Mouse (Mus musculus): ENCODE results near the gene Mob1a. TPM values are rescaled to one million over a fixed set of nuclear protein-coding genes. Genes with fewer than 3 reads are reported as not detected.

The Mob1a gene
- polyA plus RNA-seq, 1 experiment: 22.8 TPM

DNA sequence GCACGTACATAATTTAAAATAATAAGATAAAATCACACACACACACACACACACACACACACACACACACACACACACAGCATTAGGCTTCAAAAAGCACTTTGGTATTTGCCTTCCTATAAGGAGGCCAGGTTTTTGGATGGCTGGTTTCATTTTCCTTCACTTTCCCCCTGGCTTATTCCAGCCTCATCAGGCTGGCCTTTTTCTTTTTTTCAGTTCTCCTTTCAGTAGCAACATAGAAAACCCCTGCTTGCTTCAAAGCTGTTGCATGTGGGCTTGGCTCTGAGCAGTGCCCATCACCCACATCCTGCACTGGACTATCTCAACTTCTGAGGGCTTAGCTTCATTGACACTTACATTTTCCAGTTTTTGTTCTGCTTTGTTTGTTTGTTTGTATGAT lies 3.9 kb upstream of the Mob1a start:
- Histone ChIP-seq H3K4me3 (no peak overlapping the region), H3K79me2 (ENCODE audit: control insufficient read depth, insufficient read depth) (peaks cover 7% of the 10 kb centered on the region), H3K27me3 (ENCODE audit: control insufficient read depth, insufficient read depth, insufficient read length) (no peaks in the 10 kb centered on the region), H3K4me2 (ENCODE audit: low read depth) (no peak overlapping the region), H3K36me3 (ENCODE audit: control insufficient read depth, insufficient read depth) (no peaks in the 10 kb centered on the region), H3ac (ENCODE audit: control insufficient read depth, insufficient read length) (no peak overlapping the region)
- TF ChIP-seq POLR2A (IDR thresholded peaks at IDR 0.05; ENCODE audit: insufficient read length, low read depth) (no peak), TCF3 (IDR thresholded peaks at IDR 0.05; ENCODE audit: insufficient read length, low read depth) (no peak), E2F4 (IDR thresholded peaks at IDR 0.05; ENCODE audit: insufficient read depth) (no peak)

DNA sequence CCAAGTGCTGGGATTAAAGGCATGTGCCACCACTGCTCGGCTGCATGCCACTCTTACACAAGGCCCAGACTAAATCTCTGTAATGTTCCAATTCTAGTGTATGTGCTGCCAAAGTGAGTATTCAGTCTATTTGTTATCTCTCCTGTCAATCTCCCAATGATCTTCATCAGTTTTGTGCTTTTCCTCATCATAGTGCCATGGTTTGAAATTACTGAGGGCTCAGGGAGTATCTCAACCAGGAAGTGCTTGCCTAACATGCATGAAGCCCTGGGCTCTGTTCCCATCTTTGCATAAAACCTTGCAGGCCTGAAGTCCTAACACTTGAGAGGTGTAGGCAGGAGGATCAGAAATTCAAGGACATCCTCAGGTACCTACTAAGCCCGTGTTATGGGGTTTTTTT lies 3.0 kb upstream of the Mob1a start:
- Histone ChIP-seq H3K36me3 (ENCODE audit: control insufficient read depth, insufficient read depth) (no peaks in the 10 kb centered on the region), H3K27me3 (ENCODE audit: control insufficient read depth, insufficient read depth, insufficient read length) (no peaks in the 10 kb centered on the region), H3K4me3 (no peak overlapping the region), H3ac (ENCODE audit: control insufficient read depth, insufficient read length) (no peak overlapping the region), H3K79me2 (ENCODE audit: control insufficient read depth, insufficient read depth) (peaks cover 16% of the 10 kb centered on the region), H3K4me2 (ENCODE audit: low read depth) (no peak overlapping the region)
- TF ChIP-seq SRF (IDR thresholded peaks at IDR 0.05; ENCODE audit: control insufficient read depth, insufficient read length, low read depth): no peak
- TF ChIP-seq MYOD1 (IDR thresholded peaks at IDR 0.05; ENCODE audit: control insufficient read depth in 1 of 3, insufficient read length in 2 of 3, low read depth in 2 of 3): no peak
- TF ChIP-seq CEBPB (IDR thresholded peaks at IDR 0.05; ENCODE audit: insufficient read depth, poor library complexity, severe bottlenecking): no peak
- no peak for TF ChIP-seq MYOG (IDR thresholded peaks at IDR 0.05; ENCODE audit: control insufficient read depth in 1 of 3, insufficient read depth in 1 of 3, insufficient read length in 2 of 3, low read depth in 2 of 3)
- no peak for TF ChIP-seq MAX (IDR thresholded peaks at IDR 0.05; ENCODE audit: low read depth)
- TF ChIP-seq REST (IDR thresholded peaks at IDR 0.05; ENCODE audit: insufficient read depth, insufficient read length): no peak
- TF ChIP-seq TCF12 (IDR thresholded peaks at IDR 0.05; ENCODE audit: insufficient read depth, poor library complexity, severe bottlenecking): no peak
- TF ChIP-seq POLR2AphosphoS2 (IDR thresholded peaks at IDR 0.05; ENCODE audit: insufficient read length, low read depth): no peak

DNA sequence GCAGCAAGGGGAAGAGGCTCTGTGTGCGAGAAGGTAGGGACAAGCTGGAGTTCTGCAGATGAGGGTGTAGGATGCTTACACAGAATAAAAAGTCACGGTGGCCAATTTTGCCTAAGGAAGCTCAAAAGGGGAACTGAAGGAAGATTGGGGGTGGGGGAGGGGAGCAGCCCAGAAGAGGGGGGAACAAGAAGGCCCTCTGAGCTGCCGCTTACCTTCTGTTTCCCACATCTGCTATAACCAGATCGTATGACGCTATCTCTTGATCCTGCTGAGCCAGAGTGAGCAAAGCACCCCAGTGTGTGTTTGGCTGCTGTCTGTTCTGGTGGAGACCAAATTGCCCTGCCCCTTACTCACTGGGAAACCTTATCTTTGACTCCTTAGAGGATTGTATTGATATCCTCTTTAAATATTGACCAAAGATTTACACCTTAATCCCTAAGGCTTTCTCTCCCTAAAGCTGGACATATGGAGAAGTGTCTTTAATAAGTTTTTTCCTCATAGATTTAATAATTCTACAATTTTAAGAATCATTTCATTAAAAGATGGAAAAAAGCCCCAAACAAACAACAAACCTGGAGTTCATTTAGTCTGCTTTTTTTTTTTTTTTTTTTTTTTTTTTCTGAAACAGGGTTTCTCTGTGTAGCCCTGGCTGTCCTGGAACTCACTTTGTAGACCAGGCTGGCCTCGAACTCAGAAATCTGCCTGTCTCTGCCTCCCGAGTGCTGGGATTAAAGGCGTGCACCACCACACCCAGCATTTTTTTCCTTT lies 2.0 kb upstream of the Mob1a start:
- TF ChIP-seq REST (IDR thresholded peaks at IDR 0.05; ENCODE audit: insufficient read depth, insufficient read length): no peak
- TF ChIP-seq TCF3 (IDR thresholded peaks at IDR 0.05; ENCODE audit: insufficient read length, low read depth): no peak
- TF ChIP-seq E2F4 (IDR thresholded peaks at IDR 0.05; ENCODE audit: insufficient read depth): no peak
- TF ChIP-seq CEBPB (IDR thresholded peaks at IDR 0.05; ENCODE audit: insufficient read depth, poor library complexity, severe bottlenecking): no peak
- no peak for TF ChIP-seq MYOG (IDR thresholded peaks at IDR 0.05; ENCODE audit: control insufficient read depth in 1 of 3, insufficient read depth in 1 of 3, insufficient read length in 2 of 3, low read depth in 2 of 3)
- TF ChIP-seq TCF12 (IDR thresholded peaks at IDR 0.05; ENCODE audit: insufficient read depth, poor library complexity, severe bottlenecking): no peak
- no peak for TF ChIP-seq MAX (IDR thresholded peaks at IDR 0.05; ENCODE audit: low read depth)
- Histone ChIP-seq H3K79me2 (ENCODE audit: control insufficient read depth, insufficient read depth) (peaks cover 26% of the 10 kb centered on the region), H3K36me3 (ENCODE audit: control insufficient read depth, insufficient read depth) (peaks cover 2% of the 10 kb centered on the region), H3K4me3 (no peak overlapping the region), H3K27me3 (ENCODE audit: control insufficient read depth, insufficient read depth, insufficient read length) (no peaks in the 10 kb centered on the region), H3K4me2 (ENCODE audit: low read depth) (no peak overlapping the region), H3ac (ENCODE audit: control insufficient read depth, insufficient read length) (no peak overlapping the region)

DNA sequence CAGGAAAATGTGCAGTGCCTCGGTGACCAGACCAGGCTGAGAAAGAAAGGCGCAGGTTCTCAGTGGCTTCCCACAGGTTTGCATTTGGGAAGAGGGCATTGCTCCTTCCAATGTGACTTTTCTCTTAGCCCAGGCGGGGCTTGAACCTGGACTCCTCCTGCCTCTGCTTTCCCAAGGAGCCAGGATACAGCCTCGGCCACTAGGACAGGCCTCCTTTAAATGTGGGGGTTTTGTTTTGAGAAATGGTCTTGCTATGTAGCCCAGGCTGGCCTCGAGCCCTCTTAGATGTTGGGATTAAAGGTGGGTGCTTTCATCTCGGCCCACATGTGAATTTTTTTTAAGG lies 549 bp downstream of the Mob1a start:
- TF ChIP-seq TCF3 (IDR thresholded peaks at IDR 0.05; ENCODE audit: insufficient read length, low read depth): no peak
- TF ChIP-seq MAX (IDR thresholded peaks at IDR 0.05; ENCODE audit: low read depth): no peak
- no peak for TF ChIP-seq POLR2A (IDR thresholded peaks at IDR 0.05; ENCODE audit: insufficient read length, low read depth)
- TF ChIP-seq POLR2AphosphoS2 (IDR thresholded peaks at IDR 0.05; ENCODE audit: insufficient read length, low read depth): no peak
- H3K79me2 ChIP-seq (ENCODE audit: control insufficient read depth, insufficient read depth): peaks cover 43% of the 10 kb centered on the region
- no peaks in the 10 kb centered on the region for H3K27me3 ChIP-seq (ENCODE audit: control insufficient read depth, insufficient read depth, insufficient read length)
- peaks cover 12% of the 10 kb centered on the region for H3K36me3 ChIP-seq (ENCODE audit: control insufficient read depth, insufficient read depth)
- peak overlapping the region; percentile 86 for H3K4me2 ChIP-seq (ENCODE audit: low read depth)
- H3K4me3 ChIP-seq: peak overlapping the region; percentile 82
- peak overlapping the region; percentile 71 for H3ac ChIP-seq (ENCODE audit: control insufficient read depth, insufficient read length)

DNA sequence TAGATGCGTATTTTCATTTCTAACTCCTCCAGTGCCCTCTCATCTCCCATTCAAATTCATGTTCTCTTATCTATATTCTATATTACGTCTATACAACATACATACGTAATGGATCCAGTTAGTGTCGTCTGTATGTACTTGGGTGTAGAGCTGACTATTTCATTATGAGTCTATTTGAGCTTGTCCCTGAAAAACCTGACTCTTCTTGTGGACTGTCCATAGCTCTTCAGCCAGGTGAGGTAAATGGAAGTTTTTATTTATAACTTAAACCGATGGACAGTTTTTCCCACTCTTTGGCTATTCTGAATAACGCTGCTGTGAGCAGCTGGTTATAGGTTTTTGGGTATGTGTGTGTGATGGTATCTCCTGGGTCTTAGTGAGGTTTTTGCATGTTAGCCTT lies 945 bp downstream of the Mob1a start:
- Histone ChIP-seq H3K36me3 (ENCODE audit: control insufficient read depth, insufficient read depth) (peaks cover 15% of the 10 kb centered on the region), H3K79me2 (ENCODE audit: control insufficient read depth, insufficient read depth) (peaks cover 43% of the 10 kb centered on the region), H3K4me2 (ENCODE audit: low read depth) (peak overlapping the region; percentile 86), H3K27me3 (ENCODE audit: control insufficient read depth, insufficient read depth, insufficient read length) (no peaks in the 10 kb centered on the region), H3K4me3 (peak overlapping the region; percentile 82), H3ac (ENCODE audit: control insufficient read depth, insufficient read length) (peak overlapping the region; percentile 71)
- TF ChIP-seq MYOD1 (IDR thresholded peaks at IDR 0.05; ENCODE audit: control insufficient read depth in 1 of 3, insufficient read length in 2 of 3, low read depth in 2 of 3) (no peak), USF1 (IDR thresholded peaks at IDR 0.05; ENCODE audit: low read depth) (no peak), TCF3 (IDR thresholded peaks at IDR 0.05; ENCODE audit: insufficient read length, low read depth) (no peak), TCF12 (IDR thresholded peaks at IDR 0.05; ENCODE audit: insufficient read depth, poor library complexity, severe bottlenecking) (no peak), CEBPB (IDR thresholded peaks at IDR 0.05; ENCODE audit: insufficient read depth, poor library complexity, severe bottlenecking) (no peak), POLR2AphosphoS2 (IDR thresholded peaks at IDR 0.05; ENCODE audit: insufficient read length, low read depth) (no peak), MAX (IDR thresholded peaks at IDR 0.05; ENCODE audit: low read depth) (no peak), E2F4 (IDR thresholded peaks at IDR 0.05; ENCODE audit: insufficient read depth) (no peak), REST (IDR thresholded peaks at IDR 0.05; ENCODE audit: insufficient read depth, insufficient read length) (no peak), SRF (IDR thresholded peaks at IDR 0.05; ENCODE audit: control insufficient read depth, insufficient read length, low read depth) (no peak), MYOG (IDR thresholded peaks at IDR 0.05; ENCODE audit: control insufficient read depth in 1 of 3, insufficient read depth in 1 of 3, insufficient read length in 2 of 3, low read depth in 2 of 3) (no peak), POLR2A (IDR thresholded peaks at IDR 0.05; ENCODE audit: insufficient read length, low read depth) (no peak)

Measured in myocyte (in vitro differentiated cells).